Mouse (Mus musculus) forebrain, embryonic 15.5 days (tissue): ENCODE measurements at regions not wholly inside any gene's neighbourhood (a gene's known extent, or its start where the extent isn't known, plus 50 kb on each side); places are given as distances from the start of the nearest gene placed in this dataset.
"Not testable (repeated sequence)": the region's sequence is repeated elsewhere in the genome, so short reads cannot be mapped to it uniquely, and the experiment has no call there.

Source experiments
- ATAC-seq: fragments of 200-750 bp; cut with Nextera tagmentation; replicated peaks from 2 replicates; pipeline ENCODE4 v1.8.0; 2017; ENCODE audit warnings: mild to moderate bottlenecking, moderate TSS enrichment, moderate library complexity
- H3K27ac ChIP-seq: fragments of 300-500 bp; sonication (generic); replicated peaks from 2 replicates; pipeline ENCODE4 v1.5.1; 2015; ENCODE audit warnings: mild to moderate bottlenecking, inconsistent platforms
- H3K27me3 ChIP-seq: fragments of 300-500 bp; sonication (generic); 2 replicates; pipeline ENCODE4 v1.6.1; 2015; ENCODE audit warnings: inconsistent platforms
- H3K36me3 ChIP-seq: fragments of 300-500 bp; sonication (generic); 2 replicates; pipeline ENCODE4 v1.6.1; 2015; ENCODE audit warnings: mild to moderate bottlenecking, inconsistent platforms
- H3K4me1 ChIP-seq: fragments of 300-500 bp; sonication (generic); 2 replicates; pipeline ENCODE4 v1.6.1; 2015; ENCODE audit warnings: inconsistent platforms
- H3K4me2 ChIP-seq: fragments of 300-500 bp; sonication (generic); replicated peaks from 2 replicates; pipeline ENCODE4 v1.6.1; 2015; ENCODE audit warnings: mild to moderate bottlenecking, inconsistent platforms
- H3K4me3 ChIP-seq: fragments of 300-500 bp; sonication (generic); 2 replicates; pipeline ENCODE4 v1.5.1; 2015; ENCODE audit warnings: mild to moderate bottlenecking, inconsistent platforms
- H3K9ac ChIP-seq: fragments of 300-500 bp; sonication (generic); replicated peaks from 2 replicates; pipeline ENCODE4 v1.6.1; 2015; ENCODE audit warnings: mild to moderate bottlenecking, inconsistent platforms
- H3K9me3 ChIP-seq: fragments of 300-500 bp; sonication (generic); 2 replicates; pipeline ENCODE4 v1.6.1; 2016; ENCODE audit warnings: inconsistent platforms
- WGBS: fragments of 180-500 bp; shearing (Covaris S2); methylation state at CpG from one replicate; pipeline ENCODE4 v1.1.7; 2015; ENCODE audit warnings: mixed read lengths; 5-methylcytosine and 5-hydroxymethylcytosine counted together

DNA sequence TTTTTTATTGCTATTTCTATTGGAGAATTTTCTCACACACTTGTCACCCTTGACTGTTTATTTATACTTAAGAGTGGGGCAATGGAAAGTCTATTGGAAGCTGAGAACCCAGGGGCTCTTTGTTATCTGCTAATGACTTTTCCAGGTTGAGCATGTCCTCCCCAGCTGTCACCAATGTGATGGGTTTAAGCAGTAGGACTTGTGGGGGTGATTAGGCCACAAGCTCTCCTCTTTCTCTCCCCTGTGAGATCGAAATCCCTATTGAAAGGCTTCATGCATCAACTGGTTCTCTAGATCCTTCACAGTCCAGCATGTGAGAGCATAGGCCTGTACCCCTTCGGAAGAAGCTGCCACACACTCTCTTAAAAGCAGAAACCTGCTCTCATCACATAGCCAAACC lies 201.6 kb upstream of the Ccdc54 start:
- no peak overlapping the region for H3K4me3 ChIP-seq
- no peak overlapping the region for H3K4me2 ChIP-seq
- no peak for ATAC-seq
- 26% methylated on average over 2 of the region's 2 CpGs for WGBS
- no peak overlapping the region for H3K9ac ChIP-seq
- no peaks in the 10 kb centered on the region for H3K27me3 ChIP-seq
- no peaks in the 10 kb centered on the region for H3K4me1 ChIP-seq
- no peaks in the 10 kb centered on the region for H3K9me3 ChIP-seq
- no peak overlapping the region for H3K27ac ChIP-seq
- H3K36me3 ChIP-seq = no peaks in the 10 kb centered on the region

DNA sequence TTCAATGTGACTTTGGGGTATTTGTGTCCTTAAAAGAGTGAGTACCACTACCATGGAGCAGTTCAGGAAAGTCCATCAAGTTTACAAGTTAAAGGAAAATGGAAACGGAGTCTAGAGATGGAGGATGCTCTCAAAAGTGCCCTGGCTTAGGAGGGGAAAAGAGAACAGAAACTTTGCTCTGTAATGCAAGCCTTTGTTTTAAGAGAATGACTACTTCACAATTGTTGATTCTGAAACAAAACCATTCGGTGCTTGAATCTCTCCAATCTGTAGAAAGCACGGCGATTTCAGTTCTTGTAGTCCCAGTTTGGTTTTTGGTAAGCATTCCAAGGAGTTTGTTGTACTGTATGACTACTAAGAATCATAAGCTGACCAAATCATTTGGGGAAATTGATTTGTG lies 197.7 kb upstream of the Ccdc54 start:
- WGBS = 88% methylated on average over 4 of the region's 4 CpGs
- H3K27me3 ChIP-seq = no peaks in the 10 kb centered on the region
- ATAC-seq = no peak
- H3K9me3 ChIP-seq = no peaks in the 10 kb centered on the region
- H3K36me3 ChIP-seq = no peaks in the 10 kb centered on the region
- H3K9ac ChIP-seq = no peak overlapping the region
- H3K4me1 ChIP-seq = peaks cover 12% of the 10 kb centered on the region
- H3K4me3 ChIP-seq = no peak overlapping the region
- no peak overlapping the region for H3K4me2 ChIP-seq
- no peak overlapping the region for H3K27ac ChIP-seq

DNA sequence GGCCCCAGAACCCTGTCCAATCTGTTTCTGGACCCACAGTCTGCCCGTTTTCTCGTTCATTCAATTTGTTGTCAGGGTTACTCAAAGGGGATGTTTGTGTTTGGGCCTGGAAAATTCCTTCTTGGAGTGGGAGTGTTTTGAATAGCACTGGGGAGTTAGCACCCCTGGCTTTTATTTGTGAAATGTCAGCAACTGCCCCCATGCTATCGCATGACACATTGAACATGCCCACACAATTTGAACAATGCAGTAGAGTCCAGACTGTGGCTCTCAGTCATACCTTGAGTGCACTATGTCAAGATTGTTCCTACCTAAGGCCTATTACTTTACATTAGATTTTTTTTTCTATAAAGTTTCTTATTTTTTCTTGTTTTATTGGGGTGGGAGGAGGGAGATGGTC lies 195.2 kb upstream of the Ccdc54 start:
- no peak overlapping the region for H3K27ac ChIP-seq
- H3K36me3 ChIP-seq = no peaks in the 10 kb centered on the region
- ATAC-seq = no peak
- H3K4me1 ChIP-seq = peaks cover 18% of the 10 kb centered on the region
- no peak overlapping the region for H3K4me2 ChIP-seq
- 53% methylated on average over 3 of the region's 3 CpGs for WGBS
- H3K4me3 ChIP-seq = no peak overlapping the region
- H3K27me3 ChIP-seq = no peaks in the 10 kb centered on the region
- H3K9ac ChIP-seq = no peak overlapping the region
- no peaks in the 10 kb centered on the region for H3K9me3 ChIP-seq

DNA sequence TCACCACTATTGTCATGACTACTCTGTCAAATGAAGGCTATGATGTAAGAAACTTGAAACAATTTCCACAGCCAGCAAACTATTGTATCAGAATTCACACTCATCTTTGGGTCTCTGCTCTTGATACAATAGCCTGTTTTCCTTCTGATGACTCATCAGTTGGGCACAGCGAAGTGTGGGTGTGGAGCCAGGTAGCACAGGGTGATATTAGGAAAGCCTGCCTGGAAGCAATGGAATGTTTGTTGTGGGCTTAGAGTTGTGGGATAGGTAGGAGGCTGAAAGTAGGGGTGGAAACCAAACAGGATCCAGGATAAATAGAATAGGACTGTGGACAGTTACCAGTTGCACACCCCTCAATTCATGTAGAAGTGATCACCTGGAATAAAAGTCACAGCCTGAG lies 194.4 kb upstream of the Ccdc54 start:
- H3K9ac ChIP-seq = no peak overlapping the region
- H3K36me3 ChIP-seq = no peaks in the 10 kb centered on the region
- no peak overlapping the region for H3K4me3 ChIP-seq
- H3K4me1 ChIP-seq = peaks cover 18% of the 10 kb centered on the region
- no peak overlapping the region for H3K4me2 ChIP-seq
- WGBS = 71% methylated on average over 1 of the region's 1 CpGs
- H3K9me3 ChIP-seq = no peaks in the 10 kb centered on the region
- H3K27ac ChIP-seq = no peak overlapping the region
- H3K27me3 ChIP-seq = no peaks in the 10 kb centered on the region
- no peak for ATAC-seq

DNA sequence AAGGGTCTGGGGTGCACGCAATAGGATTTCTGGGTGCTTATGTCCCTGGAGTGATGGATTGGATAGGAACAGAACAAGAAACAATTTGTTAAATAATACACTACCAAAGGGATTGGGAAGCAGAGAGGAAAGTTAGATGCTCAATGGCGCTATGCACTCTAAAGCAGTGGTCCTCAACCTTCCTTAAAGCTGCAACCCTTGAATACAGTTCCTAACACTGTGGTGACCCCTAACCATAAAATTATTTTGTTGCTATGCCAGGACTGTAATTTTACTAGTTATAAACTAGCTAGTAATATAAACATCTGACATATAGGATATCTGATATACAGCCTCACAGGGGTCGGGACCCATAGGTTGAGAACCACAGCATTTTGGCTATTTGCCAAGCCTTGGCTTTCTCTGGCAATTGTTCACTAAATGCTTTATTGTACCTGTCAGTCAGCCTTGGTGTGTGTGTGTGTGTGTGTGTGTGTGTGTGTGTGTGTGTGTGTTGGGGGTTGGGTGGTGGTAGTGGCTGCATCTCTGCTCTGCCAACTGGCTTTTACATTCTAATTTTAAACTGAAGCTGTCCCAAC lies 193.8 kb upstream of the Ccdc54 start:
- 0 out of 2 replicates have a peak overlapping the region, but pooled peaks have one; percentile 9 for H3K27ac ChIP-seq
- no peaks in the 10 kb centered on the region for H3K27me3 ChIP-seq
- H3K9ac ChIP-seq = no peak overlapping the region
- no peaks in the 10 kb centered on the region for H3K9me3 ChIP-seq
- H3K4me2 ChIP-seq = peak overlapping the region; percentile 32; the same call in 1 of the 2 replicates
- 59% methylated on average over 3 of the region's 3 CpGs for WGBS
- ATAC-seq = peak; percentile 68
- H3K4me3 ChIP-seq = no peak overlapping the region
- H3K36me3 ChIP-seq = no peaks in the 10 kb centered on the region
- peaks cover 18% of the 10 kb centered on the region for H3K4me1 ChIP-seq

DNA sequence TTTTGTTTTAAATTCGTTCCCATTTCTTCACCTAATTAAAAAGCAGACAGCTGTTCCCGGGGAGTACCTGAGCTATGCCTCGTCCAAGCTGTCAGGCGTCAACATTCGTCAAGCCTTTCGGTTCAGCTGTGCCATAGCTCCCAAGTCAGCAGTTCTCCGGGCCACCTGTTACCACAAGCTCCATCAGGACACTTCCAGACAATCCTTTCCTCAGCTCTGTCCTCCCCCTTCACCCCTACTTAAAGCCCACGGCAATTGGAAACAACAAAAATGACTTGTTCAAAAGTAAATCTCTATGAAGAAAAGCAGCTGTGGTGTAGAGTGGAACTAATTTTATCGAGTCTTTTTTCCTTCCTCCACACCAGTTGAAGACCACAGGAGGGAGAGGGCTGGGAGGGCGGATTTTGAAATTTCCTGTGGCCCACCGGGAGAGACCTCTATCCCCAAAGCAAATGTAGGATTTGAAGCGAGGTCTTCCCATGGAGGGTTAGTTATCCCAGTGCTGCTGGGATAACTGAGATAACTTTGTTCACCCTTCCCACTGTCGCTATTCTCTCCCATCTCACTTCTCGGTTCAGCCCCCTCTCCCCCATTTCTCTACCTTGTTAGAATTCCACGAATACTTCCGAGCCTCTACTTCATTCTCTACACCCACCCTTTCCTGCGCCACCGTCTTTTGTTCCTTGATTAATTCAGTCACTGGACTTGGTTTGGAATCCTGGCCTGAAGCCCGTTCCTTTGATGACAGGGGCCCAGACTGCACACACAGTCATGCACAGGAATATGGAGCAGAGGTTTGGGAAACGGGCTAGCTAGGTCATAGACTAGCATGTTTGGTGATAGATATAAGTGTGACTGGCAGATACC lies 193.1 kb upstream of the Ccdc54 start:
- Histone ChIP-seq H3K9me3 (no peaks in the 10 kb centered on the region), H3K36me3 (no peaks in the 10 kb centered on the region), H3K4me2 (peak overlapping the region; percentile 32), H3K9ac (no peak overlapping the region), H3K27me3 (no peaks in the 10 kb centered on the region), H3K4me3 (no peak overlapping the region; the same call in 1 of the 2 replicates), H3K4me1 (peaks cover 23% of the 10 kb centered on the region), H3K27ac (0 out of 2 replicates have a peak overlapping the region, but pooled peaks have one; percentile 9)
- WGBS = 25% methylated on average over 20 of the region's 20 CpGs
- peak; percentile 82 for ATAC-seq

DNA sequence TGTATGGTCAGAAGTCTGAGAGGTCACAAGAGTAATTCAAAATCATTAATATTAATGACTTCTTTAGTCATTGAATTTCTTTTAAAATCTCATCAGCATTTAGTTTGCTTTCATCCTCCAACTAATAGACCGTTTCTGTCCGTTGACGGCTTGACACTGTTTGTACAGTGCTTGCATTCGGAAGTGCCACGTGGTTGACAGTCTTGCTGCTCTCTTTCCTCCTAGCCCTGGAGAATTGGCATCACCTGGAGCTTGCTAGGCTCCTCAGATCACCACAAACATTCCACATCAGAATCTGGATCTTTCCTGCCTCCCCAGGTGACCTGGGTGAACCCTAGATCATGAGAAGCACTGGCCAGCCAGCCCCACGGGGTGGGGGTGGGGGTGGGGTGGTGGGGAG lies 192.3 kb upstream of the Ccdc54 start:
- 0 out of 2 replicates have a peak overlapping the region, but pooled peaks have one; percentile 32 for H3K4me2 ChIP-seq
- no peak for ATAC-seq

DNA sequence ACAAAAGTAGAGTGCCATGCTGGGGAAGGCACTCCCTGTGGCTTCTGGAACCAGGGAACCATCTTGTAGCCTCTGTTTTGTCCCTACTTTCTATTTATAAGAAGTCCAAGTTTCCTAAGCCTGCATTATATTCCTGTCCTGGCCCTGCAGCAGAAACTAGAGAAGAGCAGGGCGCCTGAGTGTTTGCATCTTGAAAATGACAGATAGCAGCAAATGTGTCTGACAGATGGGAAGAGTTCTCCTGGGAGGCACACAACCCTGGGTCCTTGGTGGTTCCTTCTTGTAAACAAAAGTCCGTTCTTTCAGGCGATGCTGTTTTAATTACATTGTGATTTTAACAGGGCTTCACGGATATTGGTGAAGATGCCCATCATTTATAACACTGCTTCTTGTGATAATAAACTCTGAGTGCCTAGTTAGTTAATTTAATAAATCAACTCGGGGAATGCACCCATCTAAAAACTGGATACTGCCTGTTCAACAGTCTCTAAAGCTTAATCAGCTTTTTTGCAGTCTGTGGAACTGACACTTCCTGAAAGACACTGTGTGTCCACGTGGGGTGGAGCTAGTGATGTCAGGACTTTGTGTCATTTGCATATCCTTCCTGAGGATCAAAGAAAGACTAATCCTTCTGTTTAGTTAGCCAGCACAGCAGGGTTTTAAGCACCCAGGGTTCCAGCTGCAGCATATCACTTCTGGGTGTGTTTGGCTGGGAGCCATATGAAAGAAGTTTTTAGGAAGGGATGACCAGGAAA lies 188.3 kb upstream of the Ccdc54 start:
- H3K9me3 ChIP-seq = no peaks in the 10 kb centered on the region
- H3K4me2 ChIP-seq = no peak overlapping the region
- H3K36me3 ChIP-seq = no peaks in the 10 kb centered on the region
- H3K9ac ChIP-seq = no peak overlapping the region
- H3K4me1 ChIP-seq = peaks cover 18% of the 10 kb centered on the region
- WGBS = 29% methylated on average over 6 of the region's 6 CpGs
- H3K4me3 ChIP-seq = no peak overlapping the region
- H3K27me3 ChIP-seq = no peaks in the 10 kb centered on the region
- H3K27ac ChIP-seq = no peak overlapping the region
- no peak for ATAC-seq

More for the DNA sequence above, 192.3 kb upstream of the Ccdc54 start:
- no peak overlapping the region for H3K9ac ChIP-seq
- H3K9me3 ChIP-seq = no peaks in the 10 kb centered on the region
- H3K36me3 ChIP-seq = no peaks in the 10 kb centered on the region
- H3K4me1 ChIP-seq = peaks cover 25% of the 10 kb centered on the region
- 18% methylated on average over 6 of the region's 6 CpGs for WGBS
- no peak overlapping the region for H3K27ac ChIP-seq
- no peaks in the 10 kb centered on the region for H3K27me3 ChIP-seq
- no peak overlapping the region for H3K4me3 ChIP-seq

DNA sequence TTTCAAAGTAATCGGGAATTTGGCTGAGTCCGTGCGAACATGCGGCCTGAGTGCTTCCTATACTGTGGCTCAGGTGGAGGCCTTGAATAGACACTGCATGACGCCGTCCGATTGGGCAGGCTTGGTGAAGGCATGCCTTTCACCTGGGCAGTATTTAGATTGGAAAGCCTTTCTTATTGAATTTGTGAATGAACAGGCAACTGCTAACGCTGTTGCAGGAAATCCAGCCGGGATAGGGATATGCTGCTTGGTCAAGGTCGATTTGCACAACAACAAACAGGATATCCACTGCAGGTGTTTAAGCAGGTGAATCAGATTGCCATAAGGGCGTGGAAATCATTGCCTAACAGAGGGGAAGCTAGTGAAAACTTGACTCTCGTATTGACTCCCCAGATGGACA lies 183.7 kb upstream of the Ccdc54 start:
- H3K4me2 ChIP-seq, H3K9ac ChIP-seq, H3K4me3 ChIP-seq, ATAC-seq, H3K27ac ChIP-seq, H3K4me1 ChIP-seq, H3K9me3 ChIP-seq, H3K36me3 ChIP-seq, H3K27me3 ChIP-seq: not testable (repeated sequence)
- 92% methylated on average over 12 of the region's 12 CpGs for WGBS

DNA sequence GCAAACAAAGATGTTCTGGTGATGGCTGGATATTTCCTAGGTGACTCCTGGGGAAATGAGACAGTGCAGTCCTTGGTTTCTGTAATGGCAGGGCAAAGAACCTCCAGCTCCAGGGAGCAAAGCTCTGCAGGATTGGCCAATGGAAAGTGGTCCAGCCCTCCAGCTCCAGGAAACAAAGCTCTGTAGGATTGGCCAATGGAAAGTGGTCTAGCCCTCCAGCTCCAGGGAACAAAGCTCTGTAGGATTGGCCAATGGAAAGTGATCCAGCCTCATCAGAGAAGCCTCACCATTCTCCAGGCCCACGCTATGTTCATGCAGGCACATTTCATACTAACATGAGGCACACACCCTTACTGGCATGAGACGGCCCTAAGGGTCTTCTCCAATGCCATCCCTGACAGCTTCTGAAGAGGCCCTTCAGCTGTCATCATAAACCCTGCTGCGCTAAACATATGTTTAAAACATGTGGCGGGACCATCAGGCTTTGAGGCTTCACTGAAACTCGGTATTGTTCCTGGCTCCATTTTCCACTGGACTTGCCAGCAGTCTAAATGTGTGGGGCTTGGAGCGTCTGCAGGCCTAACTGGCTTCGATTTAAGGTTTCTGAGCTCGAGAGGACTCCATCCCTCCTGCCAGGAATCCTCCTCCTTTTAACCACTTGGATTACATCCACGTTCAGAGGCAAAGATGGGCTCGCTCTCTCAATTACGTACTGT lies 175.3 kb upstream of the Ccdc54 start:
- Histone ChIP-seq H3K27me3 (no peaks in the 10 kb centered on the region), H3K27ac (no peak overlapping the region), H3K9me3 (no peaks in the 10 kb centered on the region), H3K36me3 (no peaks in the 10 kb centered on the region), H3K4me2 (no peak overlapping the region), H3K4me3 (no peak overlapping the region), H3K4me1 (no peaks in the 10 kb centered on the region), H3K9ac (no peak overlapping the region)
- ATAC-seq = peak; percentile 55; the same call in 1 of the 2 replicates
- 67% methylated on average over 11 of the region's 11 CpGs for WGBS

DNA sequence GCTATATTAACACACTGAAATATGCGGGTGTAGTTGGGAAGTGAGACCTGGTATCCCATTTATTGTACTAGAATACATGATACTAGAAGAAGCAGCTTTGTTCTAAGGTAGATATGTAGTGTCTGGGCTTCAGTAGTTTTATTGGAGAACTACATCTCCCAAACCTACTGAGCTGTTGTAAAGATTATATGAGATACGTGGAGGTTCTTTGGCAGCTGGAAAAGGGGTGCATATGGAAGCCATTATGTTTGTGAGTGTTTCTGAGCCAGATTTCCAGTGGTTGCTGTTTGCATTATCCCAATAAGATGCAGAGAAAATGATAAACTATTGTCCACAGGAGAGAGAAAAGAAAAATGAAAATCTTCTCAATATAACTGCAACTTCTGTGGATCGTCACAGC lies 171.1 kb upstream of the Ccdc54 start:
- H3K9me3 ChIP-seq = no peaks in the 10 kb centered on the region
- WGBS = 89% methylated on average over 3 of the region's 3 CpGs
- no peak overlapping the region for H3K9ac ChIP-seq
- no peak for ATAC-seq
- H3K4me2 ChIP-seq = no peak overlapping the region
- H3K36me3 ChIP-seq = no peaks in the 10 kb centered on the region
- no peaks in the 10 kb centered on the region for H3K4me1 ChIP-seq
- H3K27me3 ChIP-seq = no peaks in the 10 kb centered on the region
- no peak overlapping the region for H3K27ac ChIP-seq
- no peak overlapping the region for H3K4me3 ChIP-seq

DNA sequence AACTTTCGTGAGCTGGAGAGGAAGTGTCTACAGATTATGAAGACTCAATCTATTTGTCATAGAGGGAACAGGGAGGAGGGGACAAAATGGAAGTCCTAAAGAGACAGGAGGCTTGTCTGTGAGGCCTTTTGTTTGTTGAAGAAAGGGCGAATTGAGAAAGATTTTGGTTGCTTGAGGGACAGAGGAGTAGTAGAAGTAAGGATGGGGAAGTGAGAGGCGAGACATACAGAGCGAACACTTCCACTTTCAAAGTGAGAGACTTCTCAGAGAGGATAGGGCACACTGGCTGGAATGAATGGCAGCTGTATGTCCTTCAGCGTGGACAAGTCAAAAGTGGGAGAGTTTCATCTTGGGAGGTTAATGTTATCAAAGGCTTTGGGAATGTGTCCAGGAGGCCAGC lies 169.0 kb upstream of the Ccdc54 start:
- WGBS = 90% methylated on average over 5 of the region's 5 CpGs
- no peaks in the 10 kb centered on the region for H3K9me3 ChIP-seq
- H3K27me3 ChIP-seq = no peaks in the 10 kb centered on the region
- H3K4me2 ChIP-seq = no peak overlapping the region
- no peak for ATAC-seq
- no peaks in the 10 kb centered on the region for H3K4me1 ChIP-seq
- no peak overlapping the region for H3K27ac ChIP-seq
- H3K9ac ChIP-seq = no peak overlapping the region
- no peak overlapping the region for H3K4me3 ChIP-seq
- no peaks in the 10 kb centered on the region for H3K36me3 ChIP-seq
